Mouse (Mus musculus) erythroblast, embryonic 14.5 days (primary cell): Measurements from ENCODE around the gene Arfip1.

ENCODE experiments used
- GATA1 ChIP-seq: IDR thresholded peaks from 2 replicates; pipeline ENCODE4 v1.6.1; 2012; ENCODE audit warnings: low read length, inconsistent platforms, mixed read lengths
- TAL1 ChIP-seq: IDR thresholded peaks from 3 replicates; pipeline ENCODE4 v1.6.1; 2012; ENCODE audit warnings: low read length, inconsistent platforms, mixed read lengths

GRCm38 (mm10) chr3:84484333-84484732, 98.1 kb downstream of the Arfip1 start:
- TF ChIP-seq GATA1, result no peak
- TF ChIP-seq TAL1, result no peak
